Mouse (Mus musculus) embryonic facial prominence, embryonic 13.5 days (tissue): ENCODE results near the gene Rnf44. TPM values are rescaled to one million over a fixed set of nuclear protein-coding genes. Genes with fewer than 3 reads are reported as not detected.

ENCODE experiments used
- ATAC-seq: fragments of 200-750 bp; cut with Nextera tagmentation; 2 replicates; pipeline ENCODE4 v1.8.0; 2017; ENCODE audit warnings: low read depth; ENCODE audit not compliant: insufficient number of reproducible peaks, insufficient read depth, low FRiP score, low TSS enrichment
- H3K27ac ChIP-seq: fragments of 300-500 bp; sonication (generic); 2 replicates; pipeline ENCODE4 v1.5.1; 2015; ENCODE audit warnings: moderate library complexity, mild to moderate bottlenecking, inconsistent platforms
- H3K27me3 ChIP-seq: fragments of 300-500 bp; sonication (generic); 2 replicates; pipeline ENCODE4 v1.6.1; 2015; ENCODE audit warnings: mild to moderate bottlenecking, inconsistent platforms
- H3K36me3 ChIP-seq: fragments of 300-500 bp; sonication (generic); 2 replicates; pipeline ENCODE4 v1.6.1; 2015; ENCODE audit warnings: mild to moderate bottlenecking, inconsistent platforms
- H3K4me1 ChIP-seq: fragments of 300-500 bp; sonication (generic); 2 replicates; pipeline ENCODE4 v1.6.1; 2015; ENCODE audit warnings: inconsistent platforms
- H3K4me2 ChIP-seq: fragments of 300-500 bp; sonication (generic); 2 replicates; pipeline ENCODE4 v1.6.1; 2015; ENCODE audit warnings: moderate library complexity, mild to moderate bottlenecking, inconsistent platforms
- H3K4me3 ChIP-seq: fragments of 300-500 bp; sonication (generic); 2 replicates; pipeline ENCODE4 v1.5.1; 2015; ENCODE audit warnings: mild to moderate bottlenecking, inconsistent platforms
- H3K9ac ChIP-seq: fragments of 300-500 bp; sonication (generic); 2 replicates; pipeline ENCODE4 v1.6.1; 2015; ENCODE audit warnings: mild to moderate bottlenecking, inconsistent platforms
- H3K9me3 ChIP-seq: fragments of 300-500 bp; sonication (generic); 2 replicates; pipeline ENCODE4 v1.6.1; 2016; ENCODE audit warnings: inconsistent platforms
- WGBS: fragments of 180-500 bp; shearing (Covaris S2); methylation state at CpG from one replicate; pipeline ENCODE4 v1.1.7; 2015; ENCODE audit warnings: mixed read lengths; 5-methylcytosine and 5-hydroxymethylcytosine counted together
- polyA plus RNA-seq: library from polyadenylated mRNA; unstranded; fragments of >200 nt; fragmentation: Nextera tagmentation; extraction: Ambion mirVana; gene quantifications from 2 replicates; pipeline ENCODE4 v1.2.1, GENCODE M21; 2015

Rnf44 gene
- polyA plus RNA-seq, 1 experiment from 2014 or later, result 62.8 TPM

DNA sequence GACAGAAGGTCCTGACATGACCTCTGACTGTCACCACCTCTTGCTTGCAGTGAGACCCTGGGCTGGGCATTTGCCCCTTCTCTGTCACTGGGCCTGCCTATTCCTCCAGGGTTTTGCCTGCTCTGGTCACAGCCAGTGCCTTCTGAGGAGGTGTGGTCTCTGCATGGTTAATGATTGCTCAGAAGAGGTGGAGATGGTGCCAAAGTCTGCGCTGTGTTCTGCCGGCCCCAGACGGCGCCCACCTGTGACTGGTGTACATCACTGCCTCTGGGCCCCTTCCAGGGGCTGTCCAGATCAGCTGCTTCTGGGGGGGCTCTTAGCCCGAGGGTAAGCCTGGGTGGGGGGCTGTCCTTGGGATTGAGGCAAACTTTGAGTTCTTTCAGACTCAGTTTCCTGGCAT is 7.5 kb upstream of the Rnf44 start, which contains the start of gene Cdhr2:
TSS of gene Cdhr2 (plus strand) at position 219 of the 400 bp plus-strand sequence.
- Histone ChIP-seq H3K9ac (no peak within 1 kb of the TSS), H3K27ac (no peak within 1 kb of the TSS), H3K4me1 (no peaks in the 10 kb centered on the region), H3K4me3 (no peak within 1 kb of the TSS), H3K4me2 (no peak within 1 kb of the TSS), H3K27me3 (no peaks in the 10 kb centered on the region; the same call in 1 of the 2 replicates), H3K36me3 (no peaks in the 10 kb centered on the region), H3K9me3 (no peaks in the 10 kb centered on the region)
- no peak for ATAC-seq
- WGBS, result 72% methylated on average over 5 of the region's 5 CpGs

DNA sequence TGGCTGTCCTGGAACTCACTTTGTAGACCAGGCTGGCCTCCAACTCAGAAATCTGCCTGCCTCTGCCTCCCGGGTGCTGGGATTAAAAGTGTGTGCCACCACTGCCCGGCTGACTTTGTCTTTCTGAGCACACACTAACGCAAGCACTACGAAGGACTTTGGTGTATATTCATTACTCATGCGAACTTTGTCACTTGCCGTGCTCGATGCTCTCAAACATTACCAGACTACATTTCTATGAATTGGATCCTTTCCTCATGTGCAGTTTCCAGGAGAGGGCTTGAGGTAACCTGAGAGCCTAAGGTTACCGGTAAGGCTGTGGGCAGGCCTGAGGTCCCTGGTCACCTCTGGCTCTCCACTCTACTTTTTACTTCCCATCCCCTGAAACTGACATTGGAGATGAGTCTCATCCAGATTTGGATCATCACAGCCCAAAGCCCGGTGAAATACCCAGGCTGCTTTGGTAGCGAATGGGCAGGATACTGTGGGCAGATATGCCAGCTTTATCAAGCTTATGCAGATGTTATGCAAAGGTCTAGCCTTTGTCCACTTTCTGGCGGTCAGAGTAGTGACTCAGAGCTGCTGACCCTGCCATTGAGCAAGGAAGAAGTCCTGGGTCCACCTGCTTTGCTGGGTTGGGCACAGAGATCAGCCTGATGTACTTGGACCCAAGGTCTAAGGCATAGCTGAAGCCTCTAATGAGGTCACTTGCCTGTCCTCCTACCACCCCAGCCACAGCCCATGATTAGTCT is 1.9 kb upstream of the Rnf44 start:
- H3K9ac ChIP-seq, result no peak overlapping the region
- ATAC-seq, result no peak
- H3K9me3 ChIP-seq, result no peaks in the 10 kb centered on the region
- H3K4me3 ChIP-seq, result no peak overlapping the region
- 90% methylated on average over 11 of the region's 11 CpGs for WGBS
- no peak overlapping the region for H3K4me2 ChIP-seq
- peaks cover 24% of the 10 kb centered on the region for H3K4me1 ChIP-seq
- no peaks in the 10 kb centered on the region for H3K27me3 ChIP-seq
- H3K27ac ChIP-seq, result no peak overlapping the region
- no peaks in the 10 kb centered on the region for H3K36me3 ChIP-seq

GRCm38 (mm10) chr13:54694348-54695060 is 797 bp upstream of the Rnf44 start:
- Histone ChIP-seq H3K9me3 (no peaks in the 10 kb centered on the region), H3K4me3 (peak overlapping the region; percentile 97), H3K27ac (peak overlapping the region; percentile 91), H3K36me3 (no peaks in the 10 kb centered on the region), H3K4me2 (peak overlapping the region; percentile 60), H3K4me1 (peaks cover 24% of the 10 kb centered on the region), H3K27me3 (no peaks in the 10 kb centered on the region), H3K9ac (peak overlapping the region; percentile 73)
- 19% methylated on average over 26 of the region's 26 CpGs for WGBS
- ATAC-seq, result peak; percentile 73

- 14% methylated on average over 21 of the region's 21 CpGs for WGBS
- peak overlapping the region; percentile 97 for H3K9ac ChIP-seq
- H3K4me2 ChIP-seq, result peak overlapping the region; percentile 89
- peak overlapping the region; percentile 91 for H3K27ac ChIP-seq
- H3K4me3 ChIP-seq, result peak overlapping the region; percentile 97
- no peaks in the 10 kb centered on the region for H3K9me3 ChIP-seq
- H3K36me3 ChIP-seq, result no peaks in the 10 kb centered on the region
- peaks cover 32% of the 10 kb centered on the region for H3K4me1 ChIP-seq
- no peak for ATAC-seq
- H3K27me3 ChIP-seq, result no peaks in the 10 kb centered on the region
These were observed 773 bp downstream of the Rnf44 start for GRCm38 (mm10) chr13:54692711-54693557.

DNA sequence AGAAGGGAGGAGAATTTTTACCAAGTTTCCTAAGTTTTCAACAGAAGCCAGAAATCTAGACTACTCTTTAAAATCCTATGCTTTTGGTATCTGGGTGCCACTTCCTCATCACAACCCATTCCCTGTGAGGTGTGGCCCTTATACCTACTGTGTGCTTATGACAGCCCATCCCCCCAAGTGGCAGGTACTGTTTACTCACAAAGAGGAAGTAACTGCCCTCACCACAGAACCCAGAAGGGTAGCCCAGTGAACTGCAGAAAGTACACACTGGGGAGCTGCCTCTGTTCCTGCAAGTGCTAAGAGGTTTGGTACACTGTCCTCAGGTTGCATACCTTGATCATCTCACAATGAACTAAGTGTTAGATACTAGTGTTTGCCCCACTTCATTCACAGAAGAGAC is 2.0 kb downstream of the Rnf44 start:
- H3K27me3 ChIP-seq, result no peaks in the 10 kb centered on the region
- no peak overlapping the region for H3K27ac ChIP-seq
- H3K4me2 ChIP-seq, result peak overlapping the region; percentile 89
- no peaks in the 10 kb centered on the region for H3K36me3 ChIP-seq
- peak overlapping the region; percentile 97; the same call in 1 of the 2 replicates for H3K9ac ChIP-seq
- no peaks in the 10 kb centered on the region for H3K9me3 ChIP-seq
- peak overlapping the region; percentile 97; the same call in 1 of the 2 replicates for H3K4me3 ChIP-seq
- peaks cover 32% of the 10 kb centered on the region for H3K4me1 ChIP-seq
- ATAC-seq, result no peak

DNA sequence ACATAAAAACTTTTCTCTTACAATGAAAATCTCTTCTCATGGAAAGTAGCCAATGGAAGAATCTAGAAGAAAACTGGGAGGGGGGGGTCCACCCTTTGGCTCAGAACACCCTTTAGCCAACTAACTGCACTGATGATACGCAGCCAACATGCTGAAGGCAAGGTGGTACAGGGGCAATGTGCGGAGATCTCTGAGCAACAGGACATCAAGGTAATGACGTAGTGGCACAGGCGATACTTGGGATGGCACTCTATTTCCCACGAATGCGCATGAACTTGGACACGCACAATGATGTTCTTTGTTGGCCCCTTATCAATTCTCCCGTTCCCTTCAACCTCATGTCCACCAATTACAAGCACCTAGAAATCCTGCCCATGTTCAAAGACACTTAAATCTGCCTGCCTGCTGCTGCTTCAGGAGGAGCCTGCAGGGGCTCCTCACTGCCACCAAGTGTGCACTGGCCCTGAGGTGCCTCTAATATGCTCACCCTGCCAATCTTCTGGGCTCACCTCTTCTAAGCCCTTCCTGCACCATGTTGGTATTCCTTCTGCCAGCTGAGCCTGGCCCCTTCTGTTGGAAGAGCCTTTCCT is 3.5 kb downstream of the Rnf44 start:
- Histone ChIP-seq H3K4me1 (peaks cover 44% of the 10 kb centered on the region), H3K27me3 (no peaks in the 10 kb centered on the region), H3K36me3 (no peaks in the 10 kb centered on the region), H3K4me2 (no peak overlapping the region), H3K9me3 (no peaks in the 10 kb centered on the region), H3K4me3 (no peak overlapping the region), H3K9ac (no peak overlapping the region), H3K27ac (no peak overlapping the region)
- ATAC-seq, result no peak
- WGBS, result 95% methylated on average over 8 of the region's 8 CpGs

DNA sequence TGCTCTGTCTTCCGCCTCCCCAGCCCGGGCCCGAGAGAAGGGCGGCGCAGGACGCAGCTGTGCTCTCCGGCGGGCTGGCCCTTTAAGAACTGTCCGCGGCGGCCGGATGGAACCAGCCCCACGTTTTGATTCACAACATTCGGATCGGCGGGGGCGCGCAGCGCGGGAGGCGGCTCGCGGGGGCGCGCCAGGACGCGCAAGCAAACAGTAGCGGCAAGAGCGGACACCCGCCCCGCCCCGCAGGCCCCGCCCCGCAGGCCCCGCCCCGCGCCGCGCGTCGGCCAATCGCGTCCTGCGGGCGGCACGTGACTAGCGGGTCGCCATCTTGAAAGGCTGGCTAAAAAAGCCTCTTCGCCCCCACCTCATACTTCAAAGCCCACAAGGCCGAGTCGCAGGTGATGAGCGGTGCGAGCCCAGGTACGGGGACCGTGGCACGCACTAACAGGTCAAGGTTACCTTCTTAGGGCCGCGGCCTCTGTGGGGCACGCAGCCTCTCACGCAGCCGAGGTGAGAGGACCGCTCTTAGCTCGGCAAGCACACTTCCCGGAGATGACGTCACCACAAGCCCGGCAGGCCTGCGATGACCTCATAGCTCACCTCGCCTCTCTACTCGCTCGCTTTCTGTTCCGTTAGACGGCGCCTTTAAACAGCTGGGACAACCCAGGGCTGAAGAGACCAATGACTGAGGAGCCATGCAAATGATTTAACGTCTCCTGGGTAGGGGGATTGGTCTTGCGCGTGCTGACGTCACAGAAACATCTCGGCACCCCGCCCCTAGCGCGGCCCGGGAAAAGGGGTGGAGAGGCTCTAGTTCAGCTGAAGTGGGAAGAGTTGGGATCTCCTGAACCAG is 5.9 kb downstream of the Rnf44 start:
- peak overlapping the region; percentile 98 for H3K27ac ChIP-seq
- H3K4me3 ChIP-seq, result peak overlapping the region; percentile 93
- H3K4me1 ChIP-seq, result peaks cover 49% of the 10 kb centered on the region
- peak; percentile 83 for ATAC-seq
- no peaks in the 10 kb centered on the region for H3K27me3 ChIP-seq
- no peaks in the 10 kb centered on the region for H3K9me3 ChIP-seq
- peak overlapping the region; percentile 97 for H3K9ac ChIP-seq
- peak overlapping the region; percentile 75 for H3K4me2 ChIP-seq
- WGBS, result under 1% methylated on average over 76 of the region's 82 CpGs
- peaks cover 23% of the 10 kb centered on the region for H3K36me3 ChIP-seq

GRCm38 (mm10) chr13:54687096-54687495 is 6.6 kb downstream of the Rnf44 start:
- Histone ChIP-seq H3K4me1 (peaks cover 41% of the 10 kb centered on the region), H3K4me3 (peak overlapping the region; percentile 93)
- under 1% methylated on average over 33 of the region's 35 CpGs for WGBS

GRCm38 (mm10) chr13:54686139-54687053 is 7.3 kb downstream of the Rnf44 start:
- H3K4me1 ChIP-seq, result peaks cover 34% of the 10 kb centered on the region
- H3K36me3 ChIP-seq, result peaks cover 37% of the 10 kb centered on the region
- peak overlapping the region; percentile 93 for H3K4me3 ChIP-seq
- H3K9ac ChIP-seq, result peak overlapping the region; percentile 97
- H3K4me2 ChIP-seq, result peak overlapping the region; percentile 75
- ATAC-seq, result no peak
- no peaks in the 10 kb centered on the region for H3K9me3 ChIP-seq
- H3K27me3 ChIP-seq, result no peaks in the 10 kb centered on the region
- 4% methylated on average over 19 of the region's 19 CpGs for WGBS
- peak overlapping the region; percentile 98 for H3K27ac ChIP-seq

More at GRCm38 (mm10) chr13:54687096-54687495, 6.6 kb downstream of the Rnf44 start:
- peak overlapping the region; percentile 98 for H3K27ac ChIP-seq
- H3K27me3 ChIP-seq, result no peaks in the 10 kb centered on the region
- H3K36me3 ChIP-seq, result peaks cover 30% of the 10 kb centered on the region
- ATAC-seq, result peak; percentile 60
- H3K9ac ChIP-seq, result peak overlapping the region; percentile 97
- no peaks in the 10 kb centered on the region for H3K9me3 ChIP-seq
- peak overlapping the region; percentile 75 for H3K4me2 ChIP-seq

GRCm38 (mm10) chr13:54685174-54685573 is 8.5 kb downstream of the Rnf44 start:
- Histone ChIP-seq H3K4me3 (peak overlapping the region; percentile 93), H3K36me3 (peaks cover 49% of the 10 kb centered on the region), H3K9me3 (no peaks in the 10 kb centered on the region), H3K9ac (peak overlapping the region; percentile 97), H3K4me2 (peak overlapping the region; percentile 75), H3K27ac (no peak overlapping the region), H3K27me3 (no peaks in the 10 kb centered on the region), H3K4me1 (peaks cover 32% of the 10 kb centered on the region)
- 39% methylated on average over 2 of the region's 2 CpGs for WGBS
- ATAC-seq, result no peak
